Mouse (Mus musculus): ENCODE data around the gene Scamp1.

Gene Scamp1

DNA sequence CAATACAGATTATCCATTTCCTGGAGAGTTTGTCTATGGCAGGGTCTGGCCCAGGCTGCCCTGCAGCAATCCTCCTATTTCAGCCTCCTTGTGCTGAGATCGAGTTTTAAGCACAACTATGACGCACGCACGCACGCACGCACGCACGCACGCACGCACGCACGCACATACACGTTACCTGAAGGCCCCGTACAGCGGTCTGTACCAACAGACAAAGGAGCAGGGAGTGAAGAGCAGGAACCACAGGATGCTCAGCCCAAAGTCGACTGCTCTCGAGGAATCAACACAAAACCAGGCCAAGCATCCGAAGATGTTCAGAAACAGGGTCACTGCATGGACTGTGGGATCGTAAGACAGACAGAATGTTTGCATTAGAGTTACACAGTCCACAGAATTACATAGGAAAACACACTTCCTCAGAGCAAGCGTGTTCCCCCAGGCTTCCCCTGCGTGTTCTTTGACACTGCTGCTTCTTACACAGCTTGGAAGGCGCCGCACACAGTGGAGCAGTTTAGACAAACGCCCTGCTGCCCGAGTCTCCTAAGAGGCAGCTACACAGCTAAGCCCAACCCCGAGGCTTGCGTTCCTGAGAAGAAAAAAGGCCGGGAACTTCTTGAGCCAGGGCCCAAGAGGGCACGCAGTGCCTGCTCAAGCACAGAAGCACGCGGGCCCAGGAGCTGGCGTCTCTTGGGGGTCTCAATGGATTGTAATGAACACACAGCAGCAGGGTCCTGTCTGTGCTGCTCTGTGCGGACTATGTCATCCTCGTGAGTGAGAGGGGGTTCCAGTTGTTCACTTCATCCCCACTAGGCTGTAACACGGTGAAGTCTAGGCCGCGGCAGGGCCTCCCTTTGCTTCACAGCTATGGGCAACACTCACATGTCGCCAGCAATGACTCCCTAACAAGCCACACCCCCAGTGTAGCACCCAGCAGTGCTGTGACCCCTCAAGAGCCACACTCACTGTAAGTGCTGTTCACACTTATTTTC, 60.6 kb downstream of the Scamp1 start:
- no peak for DNase-seq (ENCODE audit: low spot score in 2 of 2)

DNA sequence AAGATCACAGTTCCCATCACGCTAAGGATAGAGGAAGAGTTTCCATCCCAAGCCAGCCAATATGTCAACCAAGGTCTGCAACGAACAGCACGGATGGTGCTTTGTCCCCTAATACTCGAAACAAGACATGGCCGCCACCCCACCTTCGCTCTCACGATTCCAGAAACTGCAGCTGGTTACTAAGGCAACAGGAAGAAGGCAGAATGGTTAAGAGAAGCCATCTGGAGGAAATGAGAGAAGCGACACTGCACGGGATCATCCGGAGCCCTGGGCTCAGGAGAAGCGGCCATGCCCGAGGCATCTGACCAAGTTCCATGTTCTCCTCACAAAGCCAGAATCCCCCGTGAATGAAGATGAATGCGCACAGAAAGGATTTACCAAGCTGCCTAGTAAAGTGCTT, 62.0 kb downstream of the Scamp1 start:
- no peak for DNase-seq (ENCODE audit: low spot score in 2 of 2)

DNA sequence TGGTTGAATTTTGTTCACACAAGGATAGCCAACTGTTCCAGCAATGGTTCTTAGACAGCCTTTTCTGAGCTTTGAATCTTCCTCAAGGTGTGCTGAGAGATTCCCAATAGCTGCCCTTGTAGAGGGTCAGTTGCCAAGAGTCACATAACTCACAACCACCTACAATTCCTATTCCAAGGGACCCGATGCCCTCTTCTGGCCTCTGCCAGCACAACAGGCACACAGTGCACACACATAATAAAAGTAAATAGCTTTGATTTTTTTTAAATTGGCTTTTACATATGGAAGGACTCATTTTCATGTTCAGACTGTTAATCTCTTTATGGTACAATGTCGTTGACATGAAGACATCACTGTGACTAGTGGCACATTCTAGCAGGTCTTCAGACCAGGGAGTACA, 72.9 kb downstream of the Scamp1 start:
- DNase-seq (ENCODE audit: low spot score in 2 of 2): no peak

DNA sequence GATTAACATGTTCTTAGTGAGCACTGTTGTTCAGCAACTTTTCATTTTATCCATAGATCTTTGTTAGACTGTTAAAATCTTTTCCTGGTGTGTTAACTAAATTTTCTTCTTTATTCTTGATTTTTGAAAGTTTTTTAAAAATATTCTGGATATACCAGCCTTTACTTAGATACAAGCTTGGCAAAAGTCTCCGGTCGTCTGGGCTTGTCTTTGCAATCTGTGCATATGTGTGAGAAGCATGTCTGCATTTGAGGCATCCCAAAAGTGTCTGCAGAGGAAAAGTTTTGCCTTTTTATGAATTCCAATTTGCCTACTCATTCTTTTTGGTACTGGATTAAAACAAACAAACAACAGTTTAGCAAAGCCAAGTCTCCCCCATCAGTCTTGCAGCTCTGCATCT, 73.5 kb downstream of the Scamp1 start:
- DNase-seq (ENCODE audit: low spot score in 2 of 2): no peak

DNA sequence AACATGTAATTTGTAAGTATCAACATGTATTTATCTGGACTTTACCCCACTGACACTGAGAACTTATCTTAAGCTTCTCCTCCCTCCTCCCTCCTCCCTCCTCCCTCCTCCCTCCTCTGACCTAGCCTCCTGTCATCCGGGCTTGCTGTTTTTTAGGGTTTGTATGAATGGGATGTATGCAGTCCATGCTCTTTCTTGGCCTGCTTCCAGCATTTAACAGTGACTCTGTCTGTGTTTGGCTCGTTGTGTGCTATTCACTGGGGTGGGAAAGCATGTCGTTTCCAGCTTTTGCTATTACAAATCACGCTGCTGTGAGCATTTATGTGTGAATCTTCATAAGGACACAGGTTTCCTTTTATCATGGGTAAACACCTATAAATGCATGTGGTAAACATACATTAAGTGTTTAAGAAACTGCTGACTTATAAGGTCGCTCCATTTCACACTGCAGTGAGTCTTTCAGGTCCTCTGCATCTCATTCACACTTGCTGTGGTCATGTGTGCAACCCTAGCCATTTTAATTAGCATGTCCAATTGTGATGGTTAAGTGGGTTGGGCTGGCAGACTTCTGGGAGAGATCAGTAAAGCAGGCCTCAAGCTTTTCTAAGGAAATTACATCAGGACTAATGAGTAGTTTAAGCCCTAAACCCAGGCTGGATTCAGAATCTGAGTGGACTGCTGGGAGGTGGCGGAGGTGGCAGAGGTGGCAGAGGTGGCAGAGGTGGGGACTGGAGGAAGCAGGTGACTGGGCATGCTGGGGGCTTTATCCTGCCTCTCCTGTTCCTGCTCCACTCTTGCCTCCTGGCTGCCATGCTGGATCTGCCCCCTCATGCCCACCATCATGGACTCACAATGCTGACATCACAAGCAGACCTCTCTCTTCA, 74.2 kb downstream of the Scamp1 start:
- DNase-seq (ENCODE audit: low spot score in 2 of 2): no peak

DNA sequence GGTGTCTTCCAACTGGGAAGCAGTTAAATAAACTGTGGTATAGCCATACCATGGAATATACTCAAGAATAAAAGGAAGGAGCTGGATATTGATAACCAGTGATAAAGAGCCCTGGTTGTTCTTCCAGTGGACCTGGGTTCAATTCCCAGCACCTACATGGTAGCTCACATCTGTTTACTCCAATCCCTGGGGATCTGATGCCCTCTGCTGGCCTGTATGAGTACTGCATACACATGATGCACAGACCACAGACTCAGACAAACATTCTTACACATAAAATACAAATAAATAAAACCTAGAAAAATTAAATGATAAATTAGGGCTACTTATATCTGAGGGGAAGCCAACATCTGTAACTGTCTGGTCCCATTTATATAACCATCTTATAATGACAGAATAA, 76.8 kb downstream of the Scamp1 start:
- no peak for DNase-seq (ENCODE audit: low spot score in 2 of 2)

DNA sequence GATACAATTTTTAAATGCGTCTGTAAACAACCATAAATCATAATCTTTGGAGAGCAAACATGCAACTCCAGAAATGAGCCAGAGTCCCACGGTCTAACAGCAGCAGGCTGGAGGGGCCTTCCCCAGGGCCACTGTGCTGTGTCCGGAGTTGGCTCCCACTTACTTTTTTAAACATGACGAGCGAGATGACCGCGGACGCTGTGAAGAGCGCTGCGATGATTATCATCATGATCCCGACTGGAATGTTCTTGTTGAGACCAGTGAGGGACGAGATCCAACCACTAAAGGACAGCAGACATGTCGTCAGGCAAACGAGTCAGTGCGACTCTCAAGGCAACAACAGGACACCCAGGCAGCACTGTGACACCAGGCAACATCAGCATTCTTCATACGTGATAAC, 77.7 kb downstream of the Scamp1 start:
- DNase-seq (ENCODE audit: low spot score in 2 of 2): no peak

DNA sequence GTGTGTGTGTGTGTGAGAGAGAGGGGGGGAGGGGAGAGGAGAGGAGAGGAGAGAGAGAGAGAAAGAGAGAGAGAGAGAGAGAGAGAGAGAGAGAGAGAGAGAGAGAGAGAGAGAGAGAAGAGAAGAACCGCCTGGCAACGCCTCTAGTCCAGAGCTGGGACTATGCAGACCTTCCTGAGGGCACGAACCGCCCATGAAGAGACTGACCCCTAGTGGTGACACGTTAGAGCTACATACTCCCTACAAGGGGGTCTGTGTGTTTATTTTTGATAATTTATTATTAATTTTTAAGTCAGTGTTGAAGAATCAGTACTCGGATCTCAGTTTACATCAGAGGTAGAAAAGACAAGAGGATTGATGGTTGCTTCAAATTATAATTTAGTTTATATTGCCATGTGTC, 80.4 kb downstream of the Scamp1 start:
- no peak for DNase-seq (ENCODE audit: low spot score in 2 of 2)

DNA sequence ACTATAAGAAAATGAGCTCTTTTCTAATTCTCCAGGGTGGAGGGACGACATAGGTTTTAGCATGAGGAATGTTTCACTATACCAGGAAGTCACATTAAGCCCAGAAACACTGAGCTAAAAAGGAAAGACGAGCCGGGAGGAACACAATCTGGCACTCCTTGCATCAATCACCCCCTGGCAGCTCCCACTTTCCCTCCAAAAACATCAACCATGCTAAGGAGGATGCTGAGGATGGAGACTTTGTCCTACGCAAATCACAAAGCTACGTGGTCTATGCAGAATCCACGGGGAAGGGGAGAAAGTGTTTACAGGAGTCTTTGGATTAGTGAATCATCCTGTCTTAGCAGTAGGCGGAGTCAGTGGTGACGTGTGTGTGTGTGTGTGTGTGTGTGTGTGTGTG, 85.8 kb downstream of the Scamp1 start:
- no peak for DNase-seq (ENCODE audit: low spot score in 2 of 2)

DNA sequence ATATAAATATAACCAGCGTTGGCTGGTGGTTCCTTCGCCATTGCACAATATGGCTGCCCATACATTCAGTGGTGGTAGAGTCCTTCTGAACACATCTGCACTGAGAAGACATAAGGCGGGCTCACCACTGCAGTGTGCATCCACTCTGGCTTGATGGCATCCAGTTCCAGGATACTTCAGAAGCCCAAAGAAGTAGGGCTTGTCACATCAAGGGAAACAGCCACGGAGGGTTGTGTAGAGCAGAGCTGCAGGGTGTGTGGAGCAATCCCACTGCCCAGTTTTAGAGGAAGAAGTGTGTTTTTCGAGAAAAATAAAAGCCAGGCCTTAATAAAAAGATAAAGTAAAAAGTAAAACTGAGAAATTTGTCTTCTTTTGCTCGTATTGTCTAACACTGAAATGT, 87.0 kb downstream of the Scamp1 start:
- no peak for DNase-seq (ENCODE audit: low spot score in 2 of 2)

DNA sequence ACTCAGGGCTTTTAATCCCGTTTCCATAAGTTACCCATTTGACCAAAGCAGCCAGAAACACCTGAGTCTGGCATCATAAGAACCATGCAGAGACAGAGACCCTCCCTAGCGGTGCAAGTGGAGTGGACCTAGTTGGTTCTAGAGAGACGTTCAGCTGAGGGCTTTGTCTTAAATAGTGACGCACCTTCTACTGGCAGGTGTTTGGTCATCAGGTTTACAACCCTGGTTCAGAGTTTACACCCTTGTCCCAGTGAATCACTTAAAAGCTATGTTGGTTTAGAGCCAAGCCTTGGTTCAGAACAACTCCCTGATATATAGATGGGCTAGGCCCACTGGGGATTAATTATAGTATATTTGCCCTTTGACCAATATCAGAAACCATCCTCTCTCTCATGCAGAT, 92.4 kb downstream of the Scamp1 start:
- DNase-seq (ENCODE audit: low spot score in 2 of 2): no peak

DNA sequence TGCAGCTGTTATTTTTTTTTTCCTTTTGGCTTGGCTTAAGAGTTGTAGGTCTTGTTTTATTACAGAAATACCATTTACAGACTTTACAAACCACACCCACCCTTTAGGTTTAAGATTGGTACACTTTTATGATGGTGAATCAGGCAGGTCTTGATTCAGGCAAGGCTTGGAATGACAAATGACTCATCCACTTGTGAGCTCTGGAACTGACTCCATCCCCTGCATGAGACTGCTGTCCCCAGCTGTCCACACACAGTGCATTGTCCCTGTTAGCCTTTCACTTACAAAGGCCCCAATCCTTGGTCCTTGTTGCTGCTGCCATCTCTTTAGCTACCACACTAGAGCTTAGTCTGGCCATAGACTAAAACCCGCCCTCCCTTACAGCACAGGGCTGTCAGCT, 95.3 kb downstream of the Scamp1 start:
- DNase-seq (ENCODE audit: low spot score in 2 of 2): no peak

DNA sequence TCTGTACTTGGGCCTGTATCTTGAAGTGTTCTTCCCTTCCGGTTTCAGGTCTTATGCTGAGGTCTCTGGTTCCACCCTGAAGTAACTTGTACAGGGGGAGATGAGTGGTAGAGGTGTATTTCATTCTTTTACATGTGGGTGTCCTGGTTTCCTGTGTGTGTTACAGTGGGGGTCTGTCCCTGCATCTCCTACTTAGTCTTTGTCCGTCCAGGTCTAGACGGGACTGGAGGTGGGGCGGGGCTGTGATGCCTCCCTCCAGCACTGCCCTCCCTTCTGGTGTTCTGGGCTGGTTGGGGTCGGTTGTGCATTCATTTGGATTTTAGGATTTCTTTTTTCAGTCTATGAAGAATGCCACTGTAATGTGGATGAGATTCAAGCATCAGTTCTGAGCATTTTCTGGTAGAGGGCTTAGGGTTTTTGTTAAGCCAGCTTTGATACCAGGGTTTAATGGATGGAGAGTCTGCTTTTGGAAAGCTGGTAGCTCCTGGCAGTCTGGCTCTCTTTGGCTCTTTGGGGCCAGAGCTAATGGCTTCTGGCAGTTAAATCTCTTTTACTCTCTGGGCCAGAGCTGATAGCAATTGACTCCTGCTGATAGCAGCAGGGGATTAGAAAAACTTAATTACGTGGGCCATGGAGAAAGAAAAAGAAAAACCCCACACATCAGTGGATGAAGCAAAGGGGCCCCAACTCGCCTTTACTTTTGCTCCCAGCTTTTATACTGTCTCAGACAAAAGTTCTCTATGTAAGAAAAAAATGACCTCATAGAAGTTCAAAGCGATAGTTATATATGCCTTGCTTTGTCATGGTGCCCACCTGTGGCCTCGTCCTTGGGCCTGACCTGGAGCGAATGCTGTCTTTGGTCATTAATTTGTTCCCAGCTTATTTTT, 97.2 kb downstream of the Scamp1 start:
- no peak for DNase-seq (ENCODE audit: low spot score in 2 of 2)

DNA sequence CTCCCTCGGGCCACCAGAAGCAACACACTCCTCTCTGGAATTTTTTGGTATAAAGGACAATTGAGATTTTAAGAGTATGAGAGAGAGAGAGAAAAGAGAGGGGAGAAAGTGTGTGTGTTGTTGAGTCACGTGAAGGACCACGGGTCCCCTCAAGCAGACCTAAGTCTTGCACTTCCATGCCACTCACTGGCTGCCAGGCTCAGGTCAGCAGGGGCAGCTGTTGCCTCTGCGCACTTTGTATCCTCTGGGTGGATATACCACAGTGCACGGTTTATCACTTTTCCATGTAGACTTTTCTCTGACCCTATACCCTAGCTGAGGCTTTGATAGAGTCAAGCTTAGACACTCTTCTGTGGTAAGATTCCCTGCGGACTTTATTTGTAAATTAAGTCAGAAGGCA, 100.0 kb downstream of the Scamp1 start:
- no peak for DNase-seq (ENCODE audit: low spot score in 2 of 2)

DNA sequence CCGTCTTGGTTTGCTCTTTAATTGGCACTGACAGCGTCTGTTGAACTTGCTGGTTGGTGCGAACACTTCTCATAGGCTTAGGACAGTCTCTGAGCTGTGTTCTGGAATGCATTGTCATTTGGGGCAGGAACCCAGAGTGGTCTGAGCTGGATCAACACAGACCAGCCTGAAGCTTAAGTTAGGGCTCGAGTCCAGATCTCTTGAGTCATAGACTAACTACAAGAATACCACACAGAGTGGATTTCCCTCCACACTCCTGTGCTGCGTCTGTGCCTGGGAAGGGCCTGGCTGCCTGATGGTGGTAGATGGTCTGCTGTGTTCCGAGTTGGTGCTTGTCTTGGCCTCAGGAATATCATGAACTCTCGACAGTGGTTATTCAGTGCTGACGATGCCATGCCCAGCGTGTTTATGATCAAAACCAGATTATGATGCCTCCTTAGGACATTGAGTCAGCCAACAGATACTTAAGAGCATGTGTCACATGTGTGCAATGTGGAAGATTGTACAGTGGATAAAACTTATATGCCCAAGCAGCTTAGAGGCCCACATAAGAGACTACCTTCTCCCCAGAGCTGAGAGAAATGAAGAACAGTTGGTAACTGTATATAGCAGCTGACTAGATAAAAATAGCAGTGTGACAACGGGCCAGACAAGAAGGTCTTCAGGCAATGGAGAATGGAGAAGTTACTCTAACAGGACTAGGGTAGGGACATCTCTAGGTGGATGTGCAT, 100.8 kb downstream of the Scamp1 start:
- no peak for DNase-seq (ENCODE audit: low spot score in 2 of 2)

DNA sequence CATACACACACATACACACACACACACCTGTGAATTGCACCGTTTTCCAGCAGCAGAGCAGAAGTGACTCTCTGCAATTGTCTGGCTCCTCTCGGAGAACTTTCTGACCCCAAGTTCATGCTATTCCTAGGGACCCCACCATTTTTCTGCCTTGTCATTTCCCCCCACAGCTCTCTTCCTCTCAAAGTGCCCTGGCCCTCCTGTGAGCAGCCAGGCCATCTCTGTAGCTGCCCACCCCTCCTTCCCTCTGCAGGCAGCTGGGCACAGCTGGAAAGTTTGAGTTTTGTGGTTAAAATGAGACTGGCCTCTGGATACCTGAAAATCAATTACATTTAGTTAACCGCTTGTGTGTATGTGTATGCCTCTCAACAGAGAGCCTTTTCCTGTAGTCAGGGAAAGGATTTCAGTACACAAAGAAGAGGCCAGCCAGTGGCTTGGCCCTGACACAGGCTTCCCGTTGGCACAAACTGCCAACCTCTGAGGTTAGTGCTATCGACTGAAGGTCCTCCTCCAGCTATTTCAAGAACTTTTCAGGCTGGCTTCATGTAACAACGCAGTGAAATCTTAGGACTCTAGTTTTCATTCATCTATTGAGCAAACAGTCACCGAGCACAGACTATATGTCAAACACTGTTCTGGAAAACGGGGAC, 102.2 kb downstream of the Scamp1 start:
- DNase-seq (ENCODE audit: low spot score in 2 of 2): no peak

DNA sequence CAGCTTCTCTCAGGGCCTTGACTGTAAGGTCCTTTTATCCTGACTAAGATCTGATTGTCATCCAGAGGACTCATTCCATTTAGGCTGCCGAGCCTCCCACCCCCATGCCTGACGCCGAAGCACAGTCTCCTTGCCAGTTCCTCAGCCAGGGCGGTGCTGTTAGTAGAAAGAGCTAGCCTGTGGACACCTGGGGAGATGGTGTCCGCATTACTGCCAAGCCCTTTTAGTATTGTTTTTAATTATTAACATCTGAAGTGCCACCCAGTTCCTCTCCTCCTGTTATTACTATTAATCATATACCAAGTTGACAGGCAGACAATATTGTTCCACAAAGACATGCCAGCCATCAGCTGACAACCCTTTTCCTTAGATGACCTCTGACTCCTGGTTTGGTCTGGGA, 103.6 kb downstream of the Scamp1 start:
- DNase-seq (ENCODE audit: low spot score in 2 of 2): no peak

DNA sequence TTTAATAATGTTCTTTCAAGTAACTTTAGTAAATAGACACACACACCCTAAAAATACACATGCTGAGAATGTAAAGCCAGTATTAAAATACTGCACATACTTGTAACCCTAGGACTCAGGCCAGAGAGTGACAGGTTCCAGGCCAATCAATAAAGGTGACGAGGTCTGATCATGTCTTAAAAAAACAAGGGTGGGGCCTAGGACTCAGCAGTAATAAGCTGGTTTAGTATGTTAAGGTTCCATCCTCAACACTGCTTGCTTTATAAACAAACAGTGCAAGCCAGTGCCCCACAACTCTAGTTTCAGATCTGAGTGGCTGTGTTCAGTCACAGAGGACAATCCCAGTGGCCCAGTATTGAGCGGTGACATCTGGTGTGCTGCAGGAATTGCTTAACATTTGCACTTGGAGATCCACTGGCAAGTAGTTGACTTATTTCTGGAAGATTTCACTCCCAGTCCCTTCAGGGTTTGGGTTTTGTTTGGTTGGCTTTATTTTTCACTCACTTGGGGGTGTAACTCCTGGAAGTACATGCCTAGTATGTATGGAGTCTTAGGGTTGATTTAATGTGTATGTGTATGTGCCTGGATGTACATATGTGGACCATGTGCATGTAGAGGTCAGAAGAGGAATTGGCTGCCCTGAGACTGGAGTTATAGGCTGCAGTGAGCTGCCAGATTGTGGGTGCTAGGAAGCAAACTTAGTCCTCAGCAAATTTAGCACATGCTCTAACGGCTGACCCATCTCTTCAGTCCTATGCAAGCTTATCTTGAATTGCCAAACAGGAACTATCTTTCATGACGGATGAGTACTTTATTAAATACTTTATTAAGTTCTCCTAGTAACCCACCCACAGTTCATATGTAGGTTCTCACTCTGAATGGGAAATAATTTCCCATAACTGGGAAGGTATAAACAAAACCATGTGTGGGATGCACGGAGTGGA, 104.9 kb downstream of the Scamp1 start:
- DNase-seq (ENCODE audit: low spot score in 2 of 2): no peak

DNA sequence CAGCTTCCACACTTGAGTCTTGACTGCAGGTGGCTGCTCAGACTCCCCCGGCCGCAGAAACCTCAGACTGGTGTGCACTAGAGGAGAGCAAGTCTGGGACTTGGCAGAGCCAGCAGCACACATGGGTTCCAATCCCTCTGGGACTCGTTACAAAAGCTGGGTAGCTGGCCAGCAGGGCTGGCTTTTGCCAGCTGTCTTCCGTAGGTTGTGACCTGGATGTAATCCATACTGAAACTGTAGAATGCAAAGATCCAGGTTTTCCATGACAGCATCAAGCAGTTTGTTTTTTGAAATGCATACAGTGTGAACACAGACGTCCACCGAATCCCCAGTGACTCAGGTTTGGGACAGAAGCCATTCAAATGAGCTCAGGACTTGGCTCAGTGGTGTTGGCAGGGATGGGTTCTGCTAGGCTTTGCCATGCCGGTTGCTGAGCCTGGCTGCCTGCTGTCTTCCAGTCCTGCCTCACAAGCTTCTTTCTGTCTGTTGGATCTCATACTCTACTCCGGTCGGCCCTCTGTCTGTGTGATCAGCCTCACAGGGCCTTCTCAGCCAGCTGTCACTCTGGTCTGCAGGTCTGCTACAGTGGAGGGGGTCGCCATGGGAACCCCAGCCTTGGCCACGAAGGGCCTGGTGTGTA, 107.1 kb downstream of the Scamp1 start:
- peak; percentile 66 to 71 for DNase-seq (ENCODE audit: low spot score in 2 of 2)
